Mouse (Mus musculus) MEL (cell line): ENCODE data around the gene Tceal5.
A peak's percentile ranks its signal among the peaks of the same experiment; 100 is the strongest.

Source experiments
- CHD2 ChIP-seq: IDR thresholded peaks from 2 replicates; pipeline ENCODE4 v1.6.1; 2011; ENCODE audit warnings: low read length, improper control_type of control experiment
- CTCF ChIP-seq, 3 experiments: IDR thresholded peaks in 2 of 3; conservative IDR thresholded peaks in 1 of 3; 2 replicates each; pipeline ENCODE4 v1.5.1; 2011 to 2012; ENCODE audit warnings: low read length in 3 of 3, low read depth in 2 of 3, mild to moderate bottlenecking in 2 of 3, improper control_type of control experiment in 1 of 3, inconsistent platforms in 1 of 3, mixed read lengths in 1 of 3, moderate library complexity in 1 of 3; ENCODE audit not compliant: control insufficient read depth in 1 of 3, insufficient read depth in 1 of 3, poor library complexity in 1 of 3, severe bottlenecking in 1 of 3
- GATA1 ChIP-seq: IDR thresholded peaks from 2 replicates; pipeline ENCODE4 v1.6.1; 2011; ENCODE audit warnings: low read depth, low read length, improper control_type of control experiment
- MAX ChIP-seq: IDR thresholded peaks from 2 replicates; pipeline ENCODE4 v1.6.1; 2011; ENCODE audit warnings: low read length, improper control_type of control experiment
- NELFE ChIP-seq: IDR thresholded peaks from 2 replicates; pipeline ENCODE4 v1.6.1; 2011; ENCODE audit warnings: low read depth, low read length, improper control_type of control experiment
- NRF1 ChIP-seq: IDR thresholded peaks from 2 replicates; pipeline ENCODE4 v1.6.1; 2014; ENCODE audit warnings: low read depth, mild to moderate bottlenecking, inconsistent platforms, low read length, improper control_type of control experiment, moderate library complexity; ENCODE audit not compliant: poor library complexity, insufficient read depth, severe bottlenecking
- ZNF384 ChIP-seq: IDR thresholded peaks from 2 replicates; pipeline ENCODE4 v1.6.1; 2012; ENCODE audit warnings: low read depth, mild to moderate bottlenecking, inconsistent platforms, low read length, improper control_type of control experiment

DNA sequence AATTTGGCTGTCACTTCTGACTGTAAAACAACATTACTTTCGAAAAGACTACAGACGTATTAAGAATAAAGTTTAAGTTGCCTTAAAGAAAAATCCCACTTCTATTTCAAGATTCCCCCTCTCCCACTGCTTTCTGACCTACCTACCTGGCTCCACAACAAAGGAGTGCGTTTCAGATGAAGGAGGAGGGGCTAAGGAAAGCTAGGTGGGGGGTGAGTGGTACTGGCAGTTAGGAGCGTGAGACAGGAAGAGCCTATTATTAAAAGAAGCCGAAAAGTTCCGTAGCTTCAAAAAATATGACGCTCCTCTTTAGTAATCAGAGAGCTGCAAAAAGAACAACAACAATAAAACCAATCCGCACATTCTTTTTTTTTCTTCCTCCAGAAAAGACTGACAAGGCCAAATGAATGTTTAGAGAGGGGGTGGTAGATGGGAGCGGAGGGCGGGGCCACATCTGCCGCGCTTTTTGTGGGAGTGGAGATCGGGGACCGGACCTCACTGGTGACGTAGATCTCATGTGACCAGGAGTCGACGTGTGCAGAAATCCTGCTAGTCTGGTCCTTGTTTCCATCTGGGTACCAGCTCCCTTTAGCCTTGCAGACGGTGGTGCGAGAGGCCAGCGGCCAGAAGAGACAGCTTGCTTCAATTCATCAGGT is 41.0 kb upstream of the Tceal5 start, which contains the start of gene Tceal9:
- no peak for TF ChIP-seq CTCF (IDR thresholded peaks at IDR 0.05 in 2 of 3, conservative IDR thresholded peaks at IDR 0.05 in 1 of 3; ENCODE audit: control insufficient read depth in 1 of 3, insufficient read depth in 1 of 3, low read depth in 2 of 3, low read length in 3 of 3, poor library complexity in 1 of 3, severe bottlenecking in 1 of 3)
- TF ChIP-seq MAX, result peak; percentile 73; the same call in 1 of the 2 replicates
- no peak for TF ChIP-seq CHD2
- TF ChIP-seq GATA1, result no peak
- peak; percentile 70 for TF ChIP-seq NELFE
- no peak for TF ChIP-seq NRF1
- TF ChIP-seq ZNF384, result no peak
